Mouse (Mus musculus) megakaryocyte-erythroid progenitor cell, adult 5-6 weeks (primary cell): ENCODE results near the gene Zfp597. TPM values are rescaled to one million over a fixed set of nuclear protein-coding genes. Genes with fewer than 3 reads are reported as not detected.
"Not testable (repeated sequence)": the region's sequence is repeated elsewhere in the genome, so short reads cannot be mapped to it uniquely, and the experiment has no call there.

Experiments
- ATAC-seq: replicated peaks from 2 replicates; pipeline ENCODE4 v1.8.0; 2016; ENCODE audit warnings: mild to moderate bottlenecking, inconsistent platforms; ENCODE audit not compliant: severe bottlenecking, poor library complexity, low FRiP score, low TSS enrichment
- total RNA-seq, 2 experiments: library from RNA; stranded (forward) in 1 of 2; stranded (reverse) in 1 of 2; fragments of 200-1000, 215-1000 nt in 1 of 2; fragments of >200 nt in 1 of 2; fragmentation: Nextera tagmentation in 1 of 2; gene quantifications; 2 replicates each; pipeline ENCODE4 v1.2.3; 2014 to 2017

Gene Zfp597
- total RNA-seq, 2 experiments from 2014 or later = 6.8 to 11.2 TPM

GRCm38 (mm10) chr16:3872216-3873047, 11.9 kb downstream of the Zfp597 start, which contains the start of gene Naa60:
Gene Naa60 (plus strand): TSS chr16:3872375.
- peak; percentile 99 for ATAC-seq

GRCm38 (mm10) chr16:3871815-3872214, 12.5 kb downstream of the Zfp597 start:
- ATAC-seq = peak; percentile 13

GRCm38 (mm10) chr16:3859254-3859653, 25.1 kb downstream of the Zfp597 start:
- no peak for ATAC-seq

- ATAC-seq = peak; percentile 76
Observed at GRCm38 (mm10) chr16:3855776-3856175, 28.6 kb downstream of the Zfp597 start.

GRCm38 (mm10) chr16:3854437-3855182, 29.8 kb downstream of the Zfp597 start:
- ATAC-seq = no peak

- ATAC-seq = no peak
Observed at GRCm38 (mm10) chr16:3852586-3852985, 31.8 kb downstream of the Zfp597 start.

GRCm38 (mm10) chr16:3851301-3851700, 33.1 kb downstream of the Zfp597 start:
- ATAC-seq = not testable (repeated sequence)

GRCm38 (mm10) chr16:3848416-3848815, 35.9 kb downstream of the Zfp597 start:
- ATAC-seq = no peak

- no peak for ATAC-seq
Observed at GRCm38 (mm10) chr16:3847871-3848270, 36.5 kb downstream of the Zfp597 start.

GRCm38 (mm10) chr16:3846711-3847518, 37.4 kb downstream of the Zfp597 start, which contains the start of gene Zfp174:
Gene Zfp174 (plus strand): TSS chr16:3847268.
- peak; percentile 98 for ATAC-seq

GRCm38 (mm10) chr16:3843796-3844195, 40.6 kb downstream of the Zfp597 start:
- ATAC-seq = no peak

GRCm38 (mm10) chr16:3842989-3843388, 41.4 kb downstream of the Zfp597 start:
- no peak for ATAC-seq

- no peak; the same call in 1 of the 2 replicates for ATAC-seq
Observed at GRCm38 (mm10) chr16:3839157-3839885, 45.0 kb downstream of the Zfp597 start.

GRCm38 (mm10) chr16:3835461-3835860, 48.9 kb downstream of the Zfp597 start:
- no peak for ATAC-seq

- no peak for ATAC-seq
Observed at GRCm38 (mm10) chr16:3830588-3831109, 53.7 kb downstream of the Zfp597 start, which contains the start of gene Olfr15. Gene Olfr15 (plus strand): TSS chr16:3830878.

GRCm38 (mm10) chr16:3829727-3830126, 54.6 kb downstream of the Zfp597 start:
- no peak for ATAC-seq

- no peak for ATAC-seq
Observed at GRCm38 (mm10) chr16:3828021-3828420, 56.3 kb downstream of the Zfp597 start.

GRCm38 (mm10) chr16:3820202-3820601, 64.2 kb downstream of the Zfp597 start:
- no peak for ATAC-seq

GRCm38 (mm10) chr16:3814667-3815066, 69.7 kb downstream of the Zfp597 start:
- ATAC-seq = not testable (repeated sequence)
